Mouse (Mus musculus): ENCODE data around the gene Trmt1. TPM values are rescaled to one million over a fixed set of nuclear protein-coding genes. Genes with fewer than 3 reads are reported as not detected.

Gene Trmt1
- total RNA-seq, 2 experiments from 2014 or later, result 47.0 to 51.4 TPM

DNA sequence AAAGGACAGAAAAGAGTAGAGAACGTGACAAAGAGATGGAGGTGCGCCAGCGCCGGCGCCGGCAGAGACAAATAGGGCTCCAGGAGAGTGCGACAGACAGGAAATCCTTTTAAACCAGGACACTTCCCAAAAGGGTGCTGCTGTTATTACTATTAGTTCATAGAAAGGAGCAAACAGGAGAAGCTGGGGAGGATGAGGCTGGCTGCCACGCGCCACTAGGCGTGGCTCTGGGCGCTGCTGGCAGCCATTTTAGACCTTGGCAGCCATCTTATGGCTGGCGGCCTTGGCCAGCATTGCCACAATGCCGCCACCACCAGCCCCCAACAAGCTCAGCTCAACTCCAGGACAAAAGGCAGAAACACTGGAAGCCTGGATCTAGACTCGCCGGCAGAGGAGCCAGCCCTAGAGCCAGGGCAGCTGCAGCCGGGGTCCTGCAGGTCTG lies 43.8 kb downstream of the Trmt1 start:
- no peak for DNase-seq (ENCODE audit: low spot score)

GRCm38 (mm10) chr8:84730541-84731370 lies 44.6 kb downstream of the Trmt1 start:
- DNase-seq (ENCODE audit: low spot score), result peak; percentile 62

GRCm38 (mm10) chr8:84731371-84732177 lies 45.5 kb downstream of the Trmt1 start:
- DNase-seq (ENCODE audit: low spot score), result no peak

- DNase-seq (ENCODE audit: low spot score), result no peak
These were observed 46.4 kb downstream of the Trmt1 start for GRCm38 (mm10) chr8:84732545-84732944.

GRCm38 (mm10) chr8:84732996-84733395 lies 46.9 kb downstream of the Trmt1 start:
- DNase-seq (ENCODE audit: low spot score), result no peak

GRCm38 (mm10) chr8:84733959-84734358 lies 47.9 kb downstream of the Trmt1 start:
- no peak for DNase-seq (ENCODE audit: low spot score)

DNA sequence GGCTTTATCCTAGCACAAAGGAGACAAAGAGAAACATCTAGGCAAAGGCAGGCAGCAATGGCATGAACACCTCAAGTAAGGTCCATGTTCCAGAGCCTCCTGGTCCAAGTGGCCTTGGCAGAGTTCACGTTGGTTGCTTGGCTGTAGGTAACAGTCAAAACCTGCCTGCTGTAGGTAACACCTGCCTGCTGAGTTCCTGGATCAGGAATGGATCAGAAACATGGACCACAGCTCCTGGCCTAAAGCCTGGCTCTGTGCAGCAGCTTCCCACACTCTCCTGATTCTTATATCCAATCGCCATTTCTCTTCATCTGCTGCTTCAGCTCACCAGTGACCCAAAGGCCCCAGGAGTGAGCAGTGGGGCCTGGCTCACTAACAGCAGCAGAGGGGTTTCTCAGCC lies 48.6 kb downstream of the Trmt1 start:
- DNase-seq (ENCODE audit: low spot score), result no peak

DNA sequence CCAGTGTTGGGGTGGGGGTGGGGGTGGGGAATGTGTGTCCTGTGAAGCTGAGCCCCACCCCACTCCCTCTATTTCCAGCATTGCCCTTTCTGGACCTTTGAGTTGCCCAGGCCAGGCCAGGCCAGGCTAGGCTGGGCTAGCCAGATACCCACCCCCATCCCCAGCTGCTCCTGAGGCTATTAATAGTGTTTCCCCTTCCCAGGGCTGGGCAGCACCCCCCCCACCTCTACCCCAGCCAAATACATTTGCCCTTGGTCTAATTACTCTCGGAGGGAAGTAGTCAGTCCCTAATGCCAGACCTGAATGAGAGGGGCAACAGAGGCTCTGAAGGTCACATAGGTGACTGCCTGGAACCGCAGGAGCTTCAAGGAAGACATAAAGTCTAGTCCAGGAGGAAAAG lies 49.5 kb downstream of the Trmt1 start:
- DNase-seq (ENCODE audit: low spot score), result peak; percentile 78

- no peak for DNase-seq (ENCODE audit: low spot score)
These were observed 50.4 kb downstream of the Trmt1 start for GRCm38 (mm10) chr8:84736521-84736920.

- peak; percentile 84 for DNase-seq (ENCODE audit: low spot score)
These were observed 51.5 kb downstream of the Trmt1 start for GRCm38 (mm10) chr8:84737608-84738007.

DNA sequence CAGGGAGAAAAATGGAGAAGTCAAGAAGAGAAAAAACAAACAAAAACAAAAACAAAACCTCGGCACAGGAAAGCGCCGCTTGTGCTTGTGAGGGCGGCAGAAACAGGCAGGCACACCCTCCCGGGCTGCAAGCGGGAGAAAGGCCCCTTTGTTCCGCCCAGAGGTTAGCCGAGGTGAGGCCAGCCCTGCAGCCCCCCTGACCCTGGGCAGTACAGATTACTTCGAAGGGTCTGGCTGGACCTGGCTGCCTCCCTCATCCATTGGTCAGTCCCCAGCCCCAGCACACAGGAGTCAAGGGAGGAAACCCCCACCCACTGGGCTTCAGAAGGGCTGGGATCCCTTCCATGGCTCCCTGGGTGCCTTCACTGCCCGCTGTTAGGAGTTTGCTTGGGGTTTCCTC lies 52.2 kb downstream of the Trmt1 start:
- no peak for DNase-seq (ENCODE audit: low spot score)

DNA sequence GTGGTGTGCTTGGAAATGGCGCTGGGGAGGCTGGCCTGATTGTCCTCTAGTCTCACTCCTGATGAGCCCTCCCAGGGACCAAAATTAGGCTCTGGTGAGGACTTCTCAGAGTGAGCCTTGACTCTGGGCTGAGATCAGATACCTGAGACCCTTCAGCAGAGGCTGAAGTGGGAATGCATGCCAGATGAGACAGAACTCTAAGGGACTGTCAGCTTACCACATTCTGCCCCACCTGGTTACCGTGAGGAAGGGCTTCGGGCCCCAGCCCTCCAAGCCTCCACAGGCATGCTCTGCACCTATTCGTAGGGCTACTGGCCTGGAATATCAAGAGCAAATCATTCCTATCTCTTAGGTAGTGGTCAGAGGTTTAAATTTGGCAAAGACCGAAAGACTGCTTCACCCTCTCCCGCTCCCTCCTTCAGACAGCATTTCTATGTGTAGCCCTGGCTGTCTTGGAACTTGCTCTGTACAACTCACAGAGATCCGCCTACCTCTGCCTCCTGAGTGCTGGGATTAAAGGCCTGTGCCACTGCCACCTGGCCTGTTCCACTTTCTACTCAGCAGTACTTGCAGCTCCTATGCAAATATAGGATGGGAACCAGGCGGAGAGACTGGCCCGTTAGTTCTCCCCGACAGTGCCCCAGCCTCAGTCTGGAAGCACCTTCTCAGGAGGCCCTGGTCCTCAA lies 52.8 kb downstream of the Trmt1 start:
- DNase-seq (ENCODE audit: low spot score), result no peak

- no peak for DNase-seq (ENCODE audit: low spot score)
These were observed 53.3 kb downstream of the Trmt1 start for GRCm38 (mm10) chr8:84739401-84739742.

- DNase-seq (ENCODE audit: low spot score), result no peak
These were observed 55.1 kb downstream of the Trmt1 start for GRCm38 (mm10) chr8:84740895-84741843.

DNA sequence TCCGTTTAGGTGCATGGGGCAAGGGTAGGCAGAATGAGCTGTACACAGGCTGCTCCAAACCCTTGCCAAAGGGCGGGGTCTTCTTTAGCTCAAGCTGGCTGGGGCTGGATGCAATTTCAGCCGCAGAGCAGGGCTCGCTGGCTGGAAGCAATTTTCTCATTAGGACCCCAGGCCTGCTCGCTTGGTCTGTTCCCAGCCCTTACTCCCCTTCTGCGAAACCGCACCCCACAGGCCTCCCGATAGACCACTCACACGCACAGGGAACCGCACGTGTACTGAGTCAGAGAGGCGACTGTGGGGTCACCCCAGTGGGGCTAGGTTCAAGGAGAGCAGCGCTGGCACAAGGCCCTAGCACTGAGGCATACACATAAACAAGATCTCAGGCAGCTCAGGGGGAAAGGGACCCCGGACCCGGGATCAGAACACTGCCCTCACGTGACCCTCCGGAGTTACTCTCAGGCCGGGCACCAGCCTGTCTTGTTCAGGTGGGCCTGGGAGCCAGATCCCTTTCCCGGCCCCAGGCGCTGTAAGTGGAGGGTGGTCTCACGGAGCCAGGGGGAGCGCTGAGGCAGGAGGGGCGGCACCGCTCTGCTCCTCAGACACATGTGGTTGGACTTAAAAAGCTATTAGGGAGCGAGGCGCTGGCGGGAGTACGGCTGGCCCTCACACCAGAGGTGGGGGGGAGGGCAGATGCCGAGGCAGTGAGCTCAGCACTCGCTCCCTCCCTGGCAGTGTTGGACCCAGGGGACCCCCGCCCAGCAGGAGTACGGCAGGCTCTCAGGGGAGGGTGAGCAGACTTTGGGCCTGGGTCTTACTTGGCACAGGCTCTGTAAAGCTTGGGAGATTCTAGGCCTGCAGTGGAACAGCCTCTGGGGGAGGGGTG lies 56.3 kb downstream of the Trmt1 start:
- peak; percentile 80 for DNase-seq (ENCODE audit: low spot score)

GRCm38 (mm10) chr8:84743054-84743415 lies 56.9 kb downstream of the Trmt1 start:
- peak; percentile 71 for DNase-seq (ENCODE audit: low spot score)

DNA sequence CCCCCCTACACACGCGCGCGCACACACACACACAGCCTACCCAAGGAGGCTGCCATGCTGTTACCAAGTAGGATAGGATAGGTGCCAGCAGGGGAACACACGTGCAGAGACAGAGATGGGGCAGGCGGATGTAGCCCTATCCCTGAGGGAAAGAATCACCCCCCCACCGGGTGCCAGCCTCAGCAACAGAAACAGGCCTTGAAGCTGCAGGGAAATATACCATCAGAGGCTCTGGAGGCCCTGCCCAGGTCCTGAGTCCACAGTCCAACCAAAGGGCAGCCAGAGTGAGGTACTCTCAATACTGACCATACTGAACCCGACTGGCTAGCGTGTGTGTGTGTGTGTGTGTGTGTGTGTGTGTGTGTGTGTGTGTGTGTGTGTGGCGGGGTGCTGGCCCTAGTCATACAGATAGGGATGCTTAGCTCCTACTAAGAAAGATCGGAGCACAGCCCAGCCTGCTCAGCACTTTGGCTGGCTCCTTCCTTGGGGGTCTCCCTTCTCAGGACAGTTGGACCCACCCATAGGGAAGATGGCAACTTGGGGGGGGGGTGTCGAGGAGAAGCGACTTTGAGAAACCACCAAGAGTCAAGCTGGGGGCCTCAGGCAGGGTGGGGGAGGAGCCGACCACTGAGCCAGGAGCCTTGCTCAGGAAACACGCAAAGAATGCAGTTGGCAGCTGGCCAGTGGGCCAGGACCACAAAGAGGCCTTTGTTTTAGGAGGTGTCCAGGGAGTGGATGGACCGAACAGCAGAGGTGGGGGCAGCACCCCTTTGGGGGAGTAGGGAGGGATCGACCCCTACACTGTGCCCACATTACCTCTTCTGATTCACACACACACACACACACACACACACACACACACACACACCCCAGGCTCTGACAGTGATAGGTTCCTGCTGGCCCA lies 57.7 kb downstream of the Trmt1 start:
- DNase-seq (ENCODE audit: low spot score), result peak; percentile 64

DNA sequence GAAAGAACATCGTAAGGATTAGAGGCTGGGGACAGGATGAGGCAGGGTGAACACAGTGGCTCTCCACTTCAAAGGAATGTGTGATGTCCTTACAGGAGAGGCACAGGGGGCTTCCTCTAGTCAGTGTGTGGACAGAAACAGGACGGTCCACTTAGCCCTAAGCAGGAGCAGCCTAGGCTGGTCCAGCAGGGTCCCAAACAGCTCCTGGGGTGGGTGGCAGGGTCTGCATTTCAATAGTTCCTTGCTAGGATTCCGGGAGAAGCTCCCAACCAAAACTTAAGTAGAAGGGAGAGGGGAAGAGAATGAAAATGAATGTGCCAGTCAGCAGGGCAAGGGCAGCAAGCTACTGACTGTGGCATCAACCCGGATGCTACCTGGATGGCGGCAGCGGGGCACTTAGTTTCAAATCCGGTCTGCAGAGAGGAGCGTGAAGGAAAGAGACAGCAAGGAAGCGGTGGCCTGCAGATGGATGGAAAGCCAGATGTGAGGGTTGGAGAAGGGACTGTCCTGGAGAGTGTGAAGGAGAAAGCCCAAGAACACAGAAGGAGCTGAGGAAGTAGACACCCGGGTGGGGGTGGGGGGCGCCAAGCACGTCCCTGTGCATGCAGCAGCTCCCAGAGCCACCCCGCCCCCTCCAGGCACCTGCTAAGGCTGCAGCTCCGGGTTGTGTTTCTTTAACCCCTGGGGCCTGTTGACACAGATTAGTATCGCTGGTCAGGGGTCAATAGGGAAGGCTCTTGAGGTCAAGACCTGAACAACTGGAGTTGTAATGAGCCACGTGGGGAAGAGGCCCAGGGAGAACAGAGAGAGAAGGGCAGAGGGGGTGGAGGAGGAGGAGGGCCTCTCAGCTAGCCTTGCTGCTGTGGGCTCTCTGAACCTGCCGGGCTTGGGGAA lies 59.2 kb downstream of the Trmt1 start:
- DNase-seq (ENCODE audit: low spot score), result peak; percentile 54

Data from gastrocnemius, adult 18-20 months (tissue).